Mouse (Mus musculus): Measurements from ENCODE around the gene Sltm. TPM values are rescaled to one million over a fixed set of nuclear protein-coding genes. Genes with fewer than 3 reads are reported as not detected.

Gene Sltm
- polyA plus RNA-seq, 1 experiment from 2014 or later: 40.7 TPM

- Histone ChIP-seq H3K9me3 (ENCODE audit: control insufficient read depth, low read length) (no peaks in the 10 kb centered on the region), H3K9ac (ENCODE audit: low read length) (no peak overlapping the region), H3K4me1 (ENCODE audit: control insufficient read depth in 2 of 2, insufficient read depth in 2 of 2, low read length in 2 of 2) (peaks cover 2 to 9% of the 10 kb centered on the region in 2 experiments), H3K4me3 (ENCODE audit: control insufficient read depth in 1 of 2, insufficient read depth in 1 of 2, low read depth in 1 of 2, low read length in 2 of 2) (no peak overlapping the region), H3K27ac (replicated peaks in 1 of 2; ENCODE audit: control insufficient read depth in 1 of 2, insufficient read depth in 1 of 2, low read depth in 2 of 2, low read length in 2 of 2) (no peak overlapping the region), H3K36me3 (ENCODE audit: control insufficient read depth, insufficient read depth, low read length) (0 out of 2 replicates have a peak, but pooled peaks cover 1% of the 10 kb centered on the region), H3K27me3 (ENCODE audit: control insufficient read depth, insufficient read depth, low read length) (no peaks in the 10 kb centered on the region), H3K4me2 (ENCODE audit: low read length) (no peak overlapping the region)
- no peak for ATAC-seq (ENCODE audit: insufficient number of reproducible peaks, insufficient read depth, low FRiP score, low read depth)
- 66% methylated on average over 8 of the region's 8 CpGs for whole genome bisulfite sequencing
Observed at GRCm38 (mm10) chr9:70506787-70507186, 35.8 kb upstream of the Sltm start.

DNA sequence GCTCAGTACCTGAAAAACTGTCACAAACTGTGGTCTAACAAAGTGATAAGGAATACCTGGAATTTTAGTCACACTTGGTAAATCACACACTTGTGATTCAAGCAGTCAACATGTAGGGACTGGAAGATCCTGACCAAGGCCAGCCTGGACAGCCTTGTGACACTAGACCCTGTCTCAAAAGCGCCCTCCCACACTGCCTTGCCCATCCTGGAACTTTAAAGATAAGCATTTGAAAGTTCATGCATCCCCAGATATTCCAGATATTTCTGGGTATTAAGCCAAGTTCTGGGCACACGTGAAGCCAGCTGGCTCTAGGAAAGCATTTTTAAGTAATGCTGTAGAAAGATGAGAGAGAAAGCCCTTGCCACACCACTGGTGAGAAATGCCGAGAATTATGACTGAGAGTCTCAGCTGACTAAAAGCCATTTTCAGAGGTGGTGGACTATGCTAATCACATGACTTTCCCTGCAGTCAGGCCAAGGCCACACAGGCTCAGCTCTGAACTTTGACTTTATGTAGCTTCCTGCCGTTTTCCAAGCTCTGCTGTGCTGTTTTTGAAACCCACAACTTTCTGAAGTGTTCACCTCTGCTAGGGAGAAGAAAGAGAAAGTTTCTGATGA is 32.5 kb upstream of the Sltm start:
- H3K9ac ChIP-seq (ENCODE audit: low read length): no peak overlapping the region
- H3K36me3 ChIP-seq (ENCODE audit: control insufficient read depth, insufficient read depth, low read length): no peaks in the 10 kb centered on the region
- H3K9me3 ChIP-seq (ENCODE audit: control insufficient read depth, low read length): no peaks in the 10 kb centered on the region
- no peak overlapping the region for H3K4me3 ChIP-seq (ENCODE audit: control insufficient read depth in 1 of 2, insufficient read depth in 1 of 2, low read depth in 1 of 2, low read length in 2 of 2)
- no peak overlapping the region for H3K27ac ChIP-seq (replicated peaks in 1 of 2; ENCODE audit: control insufficient read depth in 1 of 2, insufficient read depth in 1 of 2, low read depth in 2 of 2, low read length in 2 of 2)
- no peaks in the 10 kb centered on the region for H3K27me3 ChIP-seq (ENCODE audit: control insufficient read depth, insufficient read depth, low read length)
- H3K4me2 ChIP-seq (ENCODE audit: low read length): no peak overlapping the region
- 52% methylated on average over 4 of the region's 4 CpGs for WGBS
- ATAC-seq (ENCODE audit: insufficient number of reproducible peaks, insufficient read depth, low FRiP score, low read depth): no peak
- no peaks in the 10 kb centered on the region; a peak in 1 of 4 replicates for H3K4me1 ChIP-seq (ENCODE audit: control insufficient read depth in 2 of 2, insufficient read depth in 2 of 2, low read length in 2 of 2)

GRCm38 (mm10) chr9:70510998-70511583 is 31.5 kb upstream of the Sltm start:
- H3K27ac ChIP-seq (replicated peaks in 1 of 2; ENCODE audit: control insufficient read depth in 1 of 2, insufficient read depth in 1 of 2, low read depth in 2 of 2, low read length in 2 of 2): no peak overlapping the region
- H3K36me3 ChIP-seq (ENCODE audit: control insufficient read depth, insufficient read depth, low read length): no peaks in the 10 kb centered on the region
- no peaks in the 10 kb centered on the region for H3K9me3 ChIP-seq (ENCODE audit: control insufficient read depth, low read length)
- H3K9ac ChIP-seq (ENCODE audit: low read length): no peak overlapping the region
- no peaks in the 10 kb centered on the region; a peak in 1 of 4 replicates for H3K4me1 ChIP-seq (ENCODE audit: control insufficient read depth in 2 of 2, insufficient read depth in 2 of 2, low read length in 2 of 2)
- 51% methylated on average over 10 of the region's 10 CpGs for WGBS
- no peak overlapping the region for H3K4me3 ChIP-seq (ENCODE audit: control insufficient read depth in 1 of 2, insufficient read depth in 1 of 2, low read depth in 1 of 2, low read length in 2 of 2)
- no peaks in the 10 kb centered on the region for H3K27me3 ChIP-seq (ENCODE audit: control insufficient read depth, insufficient read depth, low read length)
- no peak for ATAC-seq (ENCODE audit: insufficient number of reproducible peaks, insufficient read depth, low FRiP score, low read depth)
- H3K4me2 ChIP-seq (ENCODE audit: low read length): no peak overlapping the region

GRCm38 (mm10) chr9:70511681-70512080 is 30.9 kb upstream of the Sltm start:
- H3K36me3 ChIP-seq (ENCODE audit: control insufficient read depth, insufficient read depth, low read length): no peaks in the 10 kb centered on the region
- H3K9ac ChIP-seq (ENCODE audit: low read length): no peak overlapping the region
- 61% methylated on average over 7 of the region's 7 CpGs for WGBS
- H3K27me3 ChIP-seq (ENCODE audit: control insufficient read depth, insufficient read depth, low read length): no peaks in the 10 kb centered on the region
- no peak overlapping the region for H3K4me3 ChIP-seq (ENCODE audit: control insufficient read depth in 1 of 2, insufficient read depth in 1 of 2, low read depth in 1 of 2, low read length in 2 of 2)
- no peak for ATAC-seq (ENCODE audit: insufficient number of reproducible peaks, insufficient read depth, low FRiP score, low read depth)
- no peaks in the 10 kb centered on the region for H3K9me3 ChIP-seq (ENCODE audit: control insufficient read depth, low read length)
- H3K27ac ChIP-seq (replicated peaks in 1 of 2; ENCODE audit: control insufficient read depth in 1 of 2, insufficient read depth in 1 of 2, low read depth in 2 of 2, low read length in 2 of 2): no peak overlapping the region
- H3K4me1 ChIP-seq (ENCODE audit: control insufficient read depth in 2 of 2, insufficient read depth in 2 of 2, low read length in 2 of 2): no peaks in the 10 kb centered on the region; a peak in 1 of 4 replicates
- no peak overlapping the region for H3K4me2 ChIP-seq (ENCODE audit: low read length)

DNA sequence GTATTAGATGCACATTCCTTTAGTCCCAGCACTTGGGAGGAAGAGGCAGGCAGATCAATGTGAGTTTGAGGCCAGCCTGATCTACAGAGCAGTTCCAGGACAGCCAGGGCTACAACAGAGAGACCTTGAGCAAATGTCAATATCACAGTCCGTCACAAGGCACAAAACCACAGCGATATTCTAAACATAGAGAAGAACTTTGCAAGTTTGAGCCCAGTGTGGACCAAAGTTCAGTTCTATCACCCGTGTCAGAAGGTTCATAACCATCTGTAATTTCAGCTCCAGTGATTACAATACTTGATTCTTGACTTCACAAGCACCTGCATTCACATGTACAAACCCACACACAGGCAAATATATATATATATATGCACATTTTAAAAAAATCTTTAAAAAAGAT is 21.9 kb upstream of the Sltm start:
- Histone ChIP-seq H3K4me3 (ENCODE audit: control insufficient read depth in 1 of 2, insufficient read depth in 1 of 2, low read depth in 1 of 2, low read length in 2 of 2) (no peak overlapping the region), H3K27ac (replicated peaks in 1 of 2; ENCODE audit: control insufficient read depth in 1 of 2, insufficient read depth in 1 of 2, low read depth in 2 of 2, low read length in 2 of 2) (no peak overlapping the region), H3K4me1 (ENCODE audit: control insufficient read depth in 2 of 2, insufficient read depth in 2 of 2, low read length in 2 of 2) (no peaks in the 10 kb centered on the region), H3K9me3 (ENCODE audit: control insufficient read depth, low read length) (no peaks in the 10 kb centered on the region), H3K27me3 (ENCODE audit: control insufficient read depth, insufficient read depth, low read length) (no peaks in the 10 kb centered on the region), H3K9ac (ENCODE audit: low read length) (no peak overlapping the region), H3K4me2 (ENCODE audit: low read length) (no peak overlapping the region), H3K36me3 (ENCODE audit: control insufficient read depth, insufficient read depth, low read length) (no peaks in the 10 kb centered on the region)
- no peak for ATAC-seq (ENCODE audit: insufficient number of reproducible peaks, insufficient read depth, low FRiP score, low read depth)
- 82% methylated on average over 3 of the region's 3 CpGs for WGBS

DNA sequence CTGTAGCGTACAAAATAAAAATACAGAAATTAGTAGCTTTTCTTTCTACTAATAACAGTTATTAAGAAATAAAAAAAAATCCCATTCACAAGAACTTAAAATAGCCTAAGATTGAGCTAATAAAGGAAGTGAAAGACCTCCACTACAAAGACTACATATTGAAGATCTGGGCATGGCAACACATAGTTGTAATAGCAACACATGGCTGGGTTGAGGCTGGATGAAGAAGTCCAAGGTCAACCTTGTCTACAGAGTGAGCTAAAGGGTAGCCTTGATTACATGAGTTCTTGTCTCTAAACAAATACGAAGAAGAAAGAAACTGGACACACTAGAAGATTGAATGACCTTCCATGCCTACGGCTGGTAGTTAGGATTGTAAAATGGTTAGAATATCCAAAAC is 18.7 kb upstream of the Sltm start:
- no peaks in the 10 kb centered on the region for H3K9me3 ChIP-seq (ENCODE audit: control insufficient read depth, low read length)
- no peak for ATAC-seq (ENCODE audit: insufficient number of reproducible peaks, insufficient read depth, low FRiP score, low read depth)
- H3K4me1 ChIP-seq (ENCODE audit: control insufficient read depth in 2 of 2, insufficient read depth in 2 of 2, low read length in 2 of 2): no peaks in the 10 kb centered on the region
- H3K36me3 ChIP-seq (ENCODE audit: control insufficient read depth, insufficient read depth, low read length): no peaks in the 10 kb centered on the region
- WGBS: 96% methylated on average over 3 of the region's 3 CpGs
- H3K4me2 ChIP-seq (ENCODE audit: low read length): no peak overlapping the region
- H3K27me3 ChIP-seq (ENCODE audit: control insufficient read depth, insufficient read depth, low read length): no peaks in the 10 kb centered on the region
- peak overlapping the region; percentile 25 to 69; a peak in 3 of 4 replicates for H3K27ac ChIP-seq (replicated peaks in 1 of 2; ENCODE audit: control insufficient read depth in 1 of 2, insufficient read depth in 1 of 2, low read depth in 2 of 2, low read length in 2 of 2)
- H3K9ac ChIP-seq (ENCODE audit: low read length): no peak overlapping the region
- no peak overlapping the region for H3K4me3 ChIP-seq (ENCODE audit: control insufficient read depth in 1 of 2, insufficient read depth in 1 of 2, low read depth in 1 of 2, low read length in 2 of 2)

DNA sequence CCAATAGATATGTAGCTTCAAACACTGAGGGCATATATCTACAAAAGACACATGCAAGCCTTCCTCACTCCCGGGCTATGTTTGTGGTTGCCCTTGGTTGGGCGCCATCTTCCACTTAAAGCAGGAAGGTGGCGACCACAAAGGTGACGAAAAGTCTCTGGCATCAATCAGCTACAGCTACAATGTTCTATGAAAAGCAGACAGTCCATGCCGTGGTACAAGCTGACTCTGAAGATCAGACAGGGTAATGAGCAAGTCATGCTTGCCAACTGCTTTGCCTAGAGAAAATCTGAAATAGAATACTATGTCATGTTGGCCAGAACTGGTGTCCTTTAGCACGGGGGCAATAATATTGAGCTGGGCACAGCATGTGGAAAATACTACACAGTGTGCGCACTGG is 18.2 kb upstream of the Sltm start:
- H3K9me3 ChIP-seq (ENCODE audit: control insufficient read depth, low read length): no peaks in the 10 kb centered on the region
- H3K4me1 ChIP-seq (ENCODE audit: control insufficient read depth in 2 of 2, insufficient read depth in 2 of 2, low read length in 2 of 2): no peaks in the 10 kb centered on the region
- H3K4me3 ChIP-seq (ENCODE audit: control insufficient read depth in 1 of 2, insufficient read depth in 1 of 2, low read depth in 1 of 2, low read length in 2 of 2): no peak overlapping the region
- H3K4me2 ChIP-seq (ENCODE audit: low read length): no peak overlapping the region
- ATAC-seq (ENCODE audit: insufficient number of reproducible peaks, insufficient read depth, low FRiP score, low read depth): peak; percentile 90
- no peaks in the 10 kb centered on the region for H3K36me3 ChIP-seq (ENCODE audit: control insufficient read depth, insufficient read depth, low read length)
- 31% methylated on average over 7 of the region's 7 CpGs for WGBS
- no peaks in the 10 kb centered on the region for H3K27me3 ChIP-seq (ENCODE audit: control insufficient read depth, insufficient read depth, low read length)
- no peak overlapping the region for H3K9ac ChIP-seq (ENCODE audit: low read length)
- H3K27ac ChIP-seq (replicated peaks in 1 of 2; ENCODE audit: control insufficient read depth in 1 of 2, insufficient read depth in 1 of 2, low read depth in 2 of 2, low read length in 2 of 2): peak overlapping the region; percentile 69 to 77

DNA sequence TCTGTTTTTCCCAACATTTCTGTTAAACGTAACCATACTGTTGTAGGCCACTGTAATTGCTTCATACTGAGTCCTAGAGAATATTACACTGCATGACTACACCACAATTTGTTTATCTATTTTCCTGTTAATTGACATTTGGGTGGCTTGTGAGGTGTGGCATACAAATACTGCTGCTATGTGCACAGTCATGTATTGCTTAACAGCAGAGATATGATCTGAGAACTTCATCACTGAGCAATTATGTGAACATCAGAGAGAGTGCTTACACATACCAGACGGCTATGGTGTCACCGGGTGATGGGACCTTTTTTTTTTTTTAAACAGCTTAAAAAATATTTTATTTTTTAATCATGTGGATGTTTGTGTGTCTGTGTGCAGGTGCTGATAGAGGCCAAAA is 9.2 kb upstream of the Sltm start:
- Histone ChIP-seq H3K9ac (ENCODE audit: low read length) (no peak overlapping the region), H3K4me3 (ENCODE audit: control insufficient read depth in 1 of 2, insufficient read depth in 1 of 2, low read depth in 1 of 2, low read length in 2 of 2) (no peak overlapping the region), H3K27me3 (ENCODE audit: control insufficient read depth, insufficient read depth, low read length) (no peaks in the 10 kb centered on the region), H3K36me3 (ENCODE audit: control insufficient read depth, insufficient read depth, low read length) (no peaks in the 10 kb centered on the region), H3K4me1 (ENCODE audit: control insufficient read depth in 2 of 2, insufficient read depth in 2 of 2, low read length in 2 of 2) (no peaks in the 10 kb centered on the region), H3K27ac (replicated peaks in 1 of 2; ENCODE audit: control insufficient read depth in 1 of 2, insufficient read depth in 1 of 2, low read depth in 2 of 2, low read length in 2 of 2) (no peak overlapping the region), H3K9me3 (ENCODE audit: control insufficient read depth, low read length) (no peaks in the 10 kb centered on the region), H3K4me2 (ENCODE audit: low read length) (no peak overlapping the region)
- ATAC-seq (ENCODE audit: insufficient number of reproducible peaks, insufficient read depth, low FRiP score, low read depth): no peak
- 76% methylated on average over 3 of the region's 3 CpGs for WGBS

All from heart, embryonic 14.5 days (tissue).